Mouse (Mus musculus): ENCODE measurements at regions not wholly inside any gene's neighbourhood (a gene's known extent, or its start where the extent isn't known, plus 50 kb on each side); places are given as distances from the start of the nearest gene placed in this dataset.

GRCm38 (mm10) chr2:51799856-51800255 is 135.1 kb downstream of the Rbm43 start:
- DNase-seq (ENCODE audit: low spot score in 2 of 2) = no peak

GRCm38 (mm10) chr2:51822976-51823375 is 112.0 kb downstream of the Rbm43 start:
- no peak for DNase-seq (ENCODE audit: low spot score in 2 of 2)

DNA sequence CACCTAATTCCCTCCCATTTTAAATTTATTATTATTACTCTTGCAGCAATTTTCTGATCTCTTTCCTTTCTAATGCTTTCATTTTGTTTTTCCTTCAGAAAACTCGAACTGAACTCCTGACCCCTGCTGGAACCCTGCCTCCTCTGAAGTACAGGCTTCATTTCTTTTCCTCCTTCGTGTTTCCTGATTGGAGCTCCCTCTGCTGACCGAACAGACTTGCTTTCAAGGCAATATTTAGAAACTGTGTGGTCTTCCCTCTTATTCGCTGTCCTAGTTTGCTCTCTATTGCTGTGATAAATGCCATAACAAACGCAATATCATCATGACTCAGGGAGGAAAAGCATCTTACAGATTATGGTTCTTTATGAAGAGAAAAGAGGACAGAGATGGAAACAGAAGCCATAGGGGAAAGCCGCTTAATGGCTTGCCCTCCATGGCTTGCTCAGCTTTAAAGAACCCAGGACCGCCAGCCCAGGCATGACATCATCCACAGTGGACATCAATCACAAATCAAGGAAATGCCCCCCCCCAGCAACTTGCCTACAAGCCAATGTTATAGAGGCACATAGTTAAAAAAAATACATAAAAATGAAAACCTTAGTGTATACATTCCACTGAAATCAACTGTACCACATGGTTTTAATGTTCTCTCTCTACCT is 104.5 kb downstream of the Rbm43 start:
- DNase-seq (ENCODE audit: low spot score in 2 of 2) = peak in 1 of 2 experiments; percentile 45

DNA sequence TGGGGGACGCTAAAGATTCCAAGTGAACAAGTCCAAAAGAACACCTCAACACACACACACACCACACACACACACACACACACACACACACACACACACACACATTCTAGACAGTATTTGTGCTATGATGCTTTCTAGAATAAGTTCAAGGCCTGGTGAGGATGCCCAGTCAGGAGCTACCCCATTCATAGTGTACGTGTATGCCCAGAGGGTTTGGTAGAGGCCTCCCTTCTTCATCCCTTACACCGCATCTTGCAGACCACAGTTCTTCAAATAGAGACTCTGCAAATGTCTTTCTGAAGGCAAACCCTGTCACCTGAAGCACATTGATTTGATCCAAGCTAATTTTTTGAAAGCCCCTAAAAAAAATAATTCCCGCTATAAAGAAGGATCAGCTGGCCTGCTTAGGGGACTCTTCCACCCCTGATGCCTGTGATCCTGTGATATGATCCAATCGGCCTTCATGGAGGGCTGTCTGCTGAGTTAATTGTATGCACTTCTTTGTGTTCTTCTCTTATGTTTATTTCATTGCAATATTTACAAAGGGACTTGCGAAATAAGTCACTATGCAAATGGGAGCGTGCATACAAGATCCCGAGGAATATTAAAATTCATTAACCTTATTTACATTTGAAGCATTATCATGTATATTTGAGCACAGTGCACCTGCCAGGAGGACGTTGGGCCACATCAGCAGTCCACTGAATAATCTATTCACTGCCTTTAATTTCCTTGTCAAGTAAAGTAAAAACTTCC is 103.8 kb downstream of the Rbm43 start:
- no peak for DNase-seq (ENCODE audit: low spot score in 2 of 2)

DNA sequence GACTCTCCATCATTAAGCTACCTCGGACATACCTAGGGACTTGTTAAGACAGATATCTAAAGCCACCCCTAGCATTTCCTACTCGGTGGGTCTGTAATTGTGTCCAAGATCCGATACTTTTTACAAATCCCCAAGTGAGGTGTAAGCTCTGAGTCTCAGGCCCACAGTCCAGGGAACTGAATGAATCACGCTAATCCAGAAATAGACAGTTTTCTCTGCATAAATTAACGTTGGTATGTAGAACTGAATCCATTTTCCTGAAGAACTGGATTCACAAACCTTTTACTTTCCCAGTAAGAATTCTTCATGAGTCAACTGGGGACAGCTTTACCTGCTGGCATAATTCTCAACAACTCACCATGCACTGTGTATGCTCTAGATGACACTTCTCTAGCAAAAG is 97.1 kb downstream of the Rbm43 start:
- no peak for DNase-seq (ENCODE audit: low spot score in 2 of 2)

DNA sequence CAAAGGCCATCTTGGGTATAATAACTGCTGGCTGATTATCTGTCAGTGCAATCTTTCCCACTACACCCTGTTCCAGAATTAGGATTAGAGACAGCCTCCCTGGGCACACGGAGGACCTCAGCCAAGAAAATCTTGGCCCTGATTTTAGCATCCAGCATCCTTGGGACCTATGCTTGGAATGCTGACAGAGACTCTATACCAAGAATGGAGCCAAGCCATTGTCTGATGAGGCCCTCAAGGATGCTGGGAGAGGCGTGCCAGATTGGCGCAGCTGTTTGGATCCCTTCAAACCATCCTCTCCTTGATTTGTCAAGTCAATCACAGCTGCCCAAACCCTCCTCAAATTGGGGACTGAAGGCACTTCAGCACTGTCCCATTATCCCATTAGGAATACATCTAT is 94.2 kb downstream of the Rbm43 start:
- no peak for DNase-seq (ENCODE audit: low spot score in 2 of 2)

DNA sequence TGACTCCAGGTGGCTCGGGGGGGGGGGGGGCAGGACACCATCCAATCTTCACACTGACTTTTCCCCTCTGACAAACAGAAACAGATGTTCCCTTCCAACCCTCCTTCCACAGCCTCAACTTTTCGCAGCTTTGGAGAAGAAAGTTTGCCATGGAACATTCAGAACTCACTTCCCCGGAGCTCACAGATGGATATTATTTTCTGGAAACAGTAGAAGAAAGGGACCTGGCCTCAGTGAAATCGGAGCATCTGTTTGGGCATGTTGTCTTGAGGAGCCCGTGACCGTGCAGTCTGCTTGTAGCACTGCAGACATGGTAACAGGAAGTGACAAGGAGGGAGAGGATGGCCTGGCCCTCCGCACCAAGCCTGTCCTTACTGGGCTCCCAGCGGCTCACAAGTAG is 90.1 kb downstream of the Rbm43 start:
- no peak for DNase-seq (ENCODE audit: low spot score in 2 of 2)

- DNase-seq (ENCODE audit: low spot score in 2 of 2) = no peak
Observed at GRCm38 (mm10) chr2:51847556-51847955, 87.4 kb downstream of the Rbm43 start.

DNA sequence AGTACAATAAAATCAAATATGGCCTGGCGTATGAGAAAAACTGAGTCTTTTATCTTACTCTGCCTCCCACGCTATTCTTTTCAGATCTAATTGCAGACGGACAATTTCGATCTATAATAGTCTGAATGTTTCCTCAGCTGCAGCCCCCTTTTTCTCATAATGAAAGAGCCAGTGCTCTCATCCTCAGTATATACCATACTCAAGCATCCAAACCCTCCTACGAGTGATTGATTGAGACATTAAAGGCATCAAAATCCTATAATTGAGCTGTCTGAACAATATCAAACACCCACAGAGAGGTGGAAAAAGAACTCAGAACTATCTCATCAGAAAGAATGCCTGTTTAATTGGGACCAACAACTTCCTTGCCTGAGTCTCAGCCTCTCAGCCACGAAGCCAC is 87.0 kb downstream of the Rbm43 start:
- no peak for DNase-seq (ENCODE audit: low spot score in 2 of 2)

DNA sequence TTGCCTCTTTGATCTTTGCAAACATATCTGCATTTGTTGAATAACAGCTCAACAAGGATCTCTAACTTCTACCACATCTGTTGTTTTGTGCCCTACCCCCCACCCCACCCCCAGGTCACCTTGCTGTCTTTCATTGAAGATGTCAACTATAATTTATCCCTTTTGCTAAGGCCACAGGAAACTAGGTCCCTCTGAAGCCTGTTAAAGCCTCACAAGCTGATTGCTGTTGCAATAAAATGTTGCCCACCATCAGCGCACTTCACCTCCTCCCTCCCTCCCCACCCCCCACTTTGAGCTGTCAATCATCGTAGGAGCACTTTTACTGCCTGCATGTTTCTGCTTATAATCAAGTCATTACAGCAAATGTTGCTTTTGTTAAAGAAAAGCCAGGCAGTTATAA is 86.5 kb downstream of the Rbm43 start:
- no peak for DNase-seq (ENCODE audit: low spot score in 2 of 2)

DNA sequence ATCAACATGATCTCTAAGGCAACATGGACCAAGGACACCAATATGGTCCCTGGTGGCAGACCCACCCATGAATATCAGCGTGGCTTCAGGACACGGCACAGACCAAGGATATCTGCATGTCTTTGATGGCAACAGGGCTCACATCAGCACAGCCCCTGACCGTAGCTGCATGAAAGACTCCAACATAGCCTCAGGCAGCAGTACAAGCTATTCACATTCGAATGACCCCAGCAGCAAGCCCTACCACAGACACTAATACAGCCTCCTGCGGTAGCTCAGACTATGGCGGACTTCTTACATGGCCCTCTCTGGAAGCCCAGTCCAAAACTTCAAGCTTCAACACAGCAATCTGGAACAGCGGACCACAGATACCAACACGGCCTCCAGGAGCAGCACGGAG is 84.4 kb downstream of the Rbm43 start:
- no peak for DNase-seq (ENCODE audit: low spot score in 2 of 2)

GRCm38 (mm10) chr2:51851711-51852110 is 83.3 kb downstream of the Rbm43 start:
- DNase-seq (ENCODE audit: low spot score in 2 of 2) = no peak

DNA sequence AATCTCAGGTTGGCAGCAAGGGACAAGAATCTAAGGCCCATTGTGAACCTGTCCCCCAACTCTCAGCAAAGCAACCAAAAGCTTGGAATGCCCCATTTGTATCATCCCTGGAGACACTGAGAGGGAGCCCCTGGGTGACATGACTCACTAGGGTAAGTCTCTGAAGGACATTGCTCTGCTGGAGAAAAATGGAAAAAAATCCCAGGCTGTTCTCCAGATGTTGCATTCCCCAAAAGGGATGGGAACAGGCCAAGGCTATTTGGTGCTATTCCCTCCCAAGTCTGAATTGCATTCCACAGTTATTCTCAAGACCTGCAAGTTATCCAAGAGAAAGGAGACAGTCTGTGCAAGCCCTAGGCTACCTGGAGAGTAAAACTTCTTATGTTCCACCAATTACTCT is 77.7 kb downstream of the Rbm43 start:
- no peak for DNase-seq (ENCODE audit: low spot score in 2 of 2)

- DNase-seq (ENCODE audit: low spot score in 2 of 2) = no peak
Observed at GRCm38 (mm10) chr2:51866045-51866444, 68.9 kb downstream of the Rbm43 start.

- DNase-seq (ENCODE audit: low spot score in 2 of 2) = no peak
Observed at GRCm38 (mm10) chr2:51868878-51869510, 66.0 kb downstream of the Rbm43 start.

- no peak for DNase-seq (ENCODE audit: low spot score in 2 of 2)
Observed at GRCm38 (mm10) chr2:51871571-51871970, 63.4 kb downstream of the Rbm43 start.
